Mouse (Mus musculus): Measurements from ENCODE around the gene Ms4a4a. TPM values are rescaled to one million over a fixed set of nuclear protein-coding genes. Genes with fewer than 3 reads are reported as not detected.

Ms4a4a gene
- 3.3 and 4.2 TPM in 2 replicates for polyA plus RNA-seq (2015; fragmentation: Nextera tagmentation; extraction: Ambion mirVana)

- Histone ChIP-seq H3K9me3 (replicated peaks) (no peaks in the 10 kb centered on the region), H3K4me2 (no peak within 1 kb of the TSS), H3K4me3 (replicated peaks) (no peak within 1 kb of the TSS), H3K27ac (replicated peaks) (no peak within 1 kb of the TSS), H3K27me3 (replicated peaks) (no peaks in the 10 kb centered on the region), H3K9ac (replicated peaks) (no peak within 1 kb of the TSS), H3K36me3 (no peaks in the 10 kb centered on the region), H3K4me1 (no peaks in the 10 kb centered on the region)
- no peak for ATAC-seq (ENCODE audit: low FRiP score)
- 82% methylated on average over 2 of the region's 2 CpGs for WGBS
Observed at GRCm38 (mm10) chr19:11375273-11375672, at the start of gene Ms4a4a. Gene Ms4a4a (plus strand): TSS chr19:11375523.

DNA sequence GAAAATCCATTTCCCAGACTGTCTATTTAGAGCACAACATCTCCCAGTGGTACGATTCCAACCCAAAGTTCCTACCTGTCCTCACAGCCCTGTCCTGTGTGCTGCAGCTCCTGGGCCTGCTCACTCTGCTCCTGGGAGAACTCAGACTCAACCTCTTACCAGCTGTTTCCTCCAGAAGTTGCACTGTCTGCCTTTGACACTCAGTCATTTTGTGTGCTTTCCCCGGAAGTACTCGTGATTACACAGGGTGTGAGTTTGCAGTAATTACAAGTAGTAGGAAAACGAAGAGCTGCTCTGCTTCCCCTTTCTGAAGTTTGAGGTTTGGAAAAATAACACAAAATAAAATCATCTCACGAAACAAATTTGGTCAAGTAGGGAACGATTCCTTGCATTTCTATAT, 39.4 kb upstream of the Ms4a4a start, which contains the start of gene Ms4a7:
Gene Ms4a7 (minus strand): TSS at position 215 of the 400 bp plus-strand sequence.
- H3K36me3 ChIP-seq = no peaks in the 10 kb centered on the region
- no peak within 1 kb of the TSS for H3K4me3 ChIP-seq (replicated peaks)
- H3K27me3 ChIP-seq (replicated peaks) = no peaks in the 10 kb centered on the region
- H3K4me1 ChIP-seq = no peaks in the 10 kb centered on the region
- no peak for ATAC-seq (ENCODE audit: low FRiP score)
- no peak within 1 kb of the TSS for H3K4me2 ChIP-seq
- H3K27ac ChIP-seq (replicated peaks) = no peak within 1 kb of the TSS
- WGBS = 90% methylated on average over 6 of the region's 6 CpGs
- H3K9ac ChIP-seq (replicated peaks) = no peak within 1 kb of the TSS
- H3K9me3 ChIP-seq (replicated peaks) = no peaks in the 10 kb centered on the region

DNA sequence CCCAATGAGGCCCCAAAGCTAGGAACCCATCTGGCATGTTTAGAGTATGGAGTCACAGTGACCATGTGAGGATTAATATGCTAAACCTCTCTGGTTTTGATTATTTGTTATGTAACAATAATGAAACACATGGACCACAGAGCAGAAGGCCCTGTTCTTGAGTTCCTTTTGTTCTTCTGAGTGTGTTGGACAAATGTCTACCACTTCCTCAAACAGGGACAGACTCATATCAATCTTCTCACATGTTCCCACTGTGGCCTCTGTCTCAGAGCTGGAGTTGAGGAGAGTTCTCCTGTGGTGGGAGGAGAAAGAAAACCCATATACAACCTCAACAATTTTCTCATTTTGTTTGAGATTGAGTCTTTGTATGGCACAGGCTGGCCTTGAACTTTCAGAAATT, 32.2 kb upstream of the Ms4a4a start:
- H3K36me3 ChIP-seq = no peaks in the 10 kb centered on the region

GRCm38 (mm10) chr19:11343992-11344391, 31.3 kb upstream of the Ms4a4a start:
- Histone ChIP-seq H3K4me3 (replicated peaks) (no peak overlapping the region), H3K27ac (replicated peaks) (no peak overlapping the region), H3K9me3 (replicated peaks) (no peaks in the 10 kb centered on the region), H3K36me3 (no peaks in the 10 kb centered on the region), H3K27me3 (replicated peaks) (no peaks in the 10 kb centered on the region), H3K4me1 (no peaks in the 10 kb centered on the region), H3K4me2 (no peak overlapping the region), H3K9ac (replicated peaks) (no peak overlapping the region)
- ATAC-seq (ENCODE audit: low FRiP score) = no peak

More for the DNA sequence above, 32.2 kb upstream of the Ms4a4a start:
- Histone ChIP-seq H3K9ac (replicated peaks) (no peak overlapping the region), H3K4me2 (no peak overlapping the region), H3K9me3 (replicated peaks) (no peaks in the 10 kb centered on the region), H3K27ac (replicated peaks) (no peak overlapping the region), H3K27me3 (replicated peaks) (no peaks in the 10 kb centered on the region), H3K4me1 (no peaks in the 10 kb centered on the region), H3K4me3 (replicated peaks) (no peak overlapping the region)
- no peak for ATAC-seq (ENCODE audit: low FRiP score)

DNA sequence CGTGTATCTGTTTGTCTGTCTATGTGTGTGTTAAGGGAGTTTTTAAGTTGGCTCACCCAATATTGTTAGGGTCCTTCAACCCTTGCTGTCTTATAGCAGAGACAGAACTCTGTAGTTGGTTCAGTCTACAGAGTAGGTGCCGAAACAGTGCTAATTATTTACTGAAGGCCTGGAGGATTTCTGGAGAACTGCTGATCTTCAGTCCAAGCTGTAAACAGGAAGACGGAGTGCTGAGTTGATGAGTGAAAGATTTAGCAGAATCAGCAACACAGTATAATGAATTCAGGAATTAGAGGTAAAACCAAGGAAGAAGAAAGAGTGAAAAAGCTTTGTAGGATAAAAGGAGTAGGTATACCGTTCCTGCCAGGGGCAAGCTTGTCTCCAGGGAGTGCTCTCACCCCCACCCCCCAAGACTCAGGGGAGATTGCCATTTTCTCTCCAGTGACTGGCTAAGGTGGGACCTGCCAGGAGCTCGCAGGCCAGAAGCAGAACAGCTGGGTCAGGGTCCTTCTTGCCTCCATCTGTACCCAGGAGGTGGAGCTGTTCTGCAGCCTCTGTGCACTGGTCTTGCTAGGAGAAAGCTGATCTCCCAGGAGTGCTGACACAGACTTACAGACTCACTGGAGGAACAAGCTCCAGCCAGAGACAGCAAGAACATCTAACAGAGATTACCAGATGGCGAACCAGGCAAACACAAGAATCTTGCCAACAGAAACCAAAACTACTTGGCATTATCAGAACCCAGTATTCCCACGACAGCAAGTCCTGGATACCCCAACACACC, 25.4 kb upstream of the Ms4a4a start:
- ATAC-seq (ENCODE audit: low FRiP score) = no peak
- no peak overlapping the region for H3K4me3 ChIP-seq (replicated peaks)
- no peak overlapping the region for H3K9ac ChIP-seq (replicated peaks)
- H3K4me1 ChIP-seq = no peaks in the 10 kb centered on the region
- H3K4me2 ChIP-seq = no peak overlapping the region
- H3K36me3 ChIP-seq = no peaks in the 10 kb centered on the region
- H3K9me3 ChIP-seq (replicated peaks) = no peaks in the 10 kb centered on the region
- no peak overlapping the region for H3K27ac ChIP-seq (replicated peaks)
- WGBS = 64% methylated on average over 7 of the region's 7 CpGs
- H3K27me3 ChIP-seq (replicated peaks) = no peaks in the 10 kb centered on the region

DNA sequence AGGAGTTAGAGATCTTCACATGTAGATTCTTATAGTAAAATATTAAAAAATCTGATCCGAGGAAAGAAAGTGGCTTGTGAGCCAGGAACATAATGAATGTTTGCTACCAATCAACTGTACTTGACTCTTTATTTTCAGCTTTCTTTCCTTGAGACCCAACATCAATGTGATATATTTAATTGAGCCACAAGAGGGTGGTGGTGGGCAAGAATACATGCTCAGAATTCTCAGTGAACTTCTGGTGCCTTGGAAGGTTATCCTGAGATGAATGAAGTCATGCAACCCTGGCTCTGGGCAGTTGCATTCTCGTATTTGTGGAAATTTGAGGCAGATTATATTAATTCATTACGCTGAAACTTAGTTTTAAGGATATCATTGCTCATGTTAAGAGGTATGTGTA, 23.4 kb upstream of the Ms4a4a start:
- no peaks in the 10 kb centered on the region for H3K36me3 ChIP-seq

GRCm38 (mm10) chr19:11355730-11356129, 19.6 kb upstream of the Ms4a4a start:
- no peaks in the 10 kb centered on the region for H3K4me1 ChIP-seq
- H3K27me3 ChIP-seq (replicated peaks) = no peaks in the 10 kb centered on the region
- no peaks in the 10 kb centered on the region for H3K9me3 ChIP-seq (replicated peaks)
- WGBS = 82% methylated on average over 7 of the region's 7 CpGs
- H3K4me2 ChIP-seq = no peak overlapping the region
- H3K4me3 ChIP-seq (replicated peaks) = no peak overlapping the region
- no peak overlapping the region for H3K9ac ChIP-seq (replicated peaks)
- H3K27ac ChIP-seq (replicated peaks) = no peak overlapping the region
- H3K36me3 ChIP-seq = no peaks in the 10 kb centered on the region
- no peak for ATAC-seq (ENCODE audit: low FRiP score)

More for the DNA sequence above, 23.4 kb upstream of the Ms4a4a start:
- WGBS = 55% methylated on average over 3 of the region's 3 CpGs
- H3K4me1 ChIP-seq = no peaks in the 10 kb centered on the region
- H3K9me3 ChIP-seq (replicated peaks) = no peaks in the 10 kb centered on the region
- no peak overlapping the region for H3K4me2 ChIP-seq
- no peak for ATAC-seq (ENCODE audit: low FRiP score)
- no peaks in the 10 kb centered on the region for H3K27me3 ChIP-seq (replicated peaks)
- H3K4me3 ChIP-seq (replicated peaks) = no peak overlapping the region
- H3K27ac ChIP-seq (replicated peaks) = no peak overlapping the region
- H3K9ac ChIP-seq (replicated peaks) = no peak overlapping the region

DNA sequence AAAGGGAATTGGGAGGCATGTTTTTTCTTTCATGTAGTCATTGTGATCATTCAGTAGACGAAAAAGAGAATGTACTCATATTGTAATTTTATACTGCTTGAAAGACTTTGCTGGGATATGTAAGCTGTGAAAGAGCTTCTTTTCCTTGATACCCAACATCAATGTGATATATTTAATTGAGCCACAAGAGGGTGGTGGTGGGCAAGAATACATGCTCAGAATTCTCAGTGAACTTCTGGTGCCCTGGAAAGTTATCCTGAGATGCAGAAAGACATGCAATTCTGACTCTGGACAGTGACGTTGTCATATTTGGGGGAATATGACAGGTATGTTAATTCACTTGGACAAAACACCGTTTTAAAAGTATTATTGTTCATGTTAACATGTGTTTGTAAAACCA, 15.2 kb upstream of the Ms4a4a start:
- 63% methylated on average over 3 of the region's 3 CpGs for WGBS
- Histone ChIP-seq H3K27me3 (replicated peaks) (no peaks in the 10 kb centered on the region), H3K4me1 (no peaks in the 10 kb centered on the region)

DNA sequence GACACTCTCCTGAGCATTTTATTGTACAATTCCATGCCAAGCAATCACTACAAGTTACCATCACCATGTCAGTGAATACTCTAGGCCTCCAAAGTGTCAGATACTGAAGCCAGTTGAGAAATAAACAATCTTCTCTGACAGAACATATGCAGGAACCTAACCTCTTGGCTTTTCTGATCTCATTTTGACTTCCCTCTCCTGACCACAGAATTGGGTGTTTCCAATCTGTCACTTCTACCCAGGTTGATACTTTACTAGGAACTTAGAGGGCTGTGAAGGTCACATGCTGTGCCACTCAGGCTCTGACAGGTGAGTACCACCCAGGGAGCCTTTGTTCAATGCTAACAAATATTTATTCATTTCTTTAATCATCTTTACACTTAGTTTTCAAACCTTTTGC, 13.3 kb upstream of the Ms4a4a start:
- Histone ChIP-seq H3K36me3 (no peaks in the 10 kb centered on the region), H3K4me3 (replicated peaks) (no peak overlapping the region), H3K4me2 (no peak overlapping the region), H3K27me3 (replicated peaks) (no peaks in the 10 kb centered on the region), H3K27ac (replicated peaks) (no peak overlapping the region), H3K9ac (replicated peaks) (no peak overlapping the region), H3K4me1 (no peaks in the 10 kb centered on the region), H3K9me3 (replicated peaks) (no peaks in the 10 kb centered on the region)
- no peak for ATAC-seq (ENCODE audit: low FRiP score)

More for the DNA sequence above, 15.2 kb upstream of the Ms4a4a start:
- Histone ChIP-seq H3K36me3 (no peaks in the 10 kb centered on the region), H3K9me3 (replicated peaks) (no peaks in the 10 kb centered on the region), H3K4me2 (no peak overlapping the region), H3K9ac (replicated peaks) (no peak overlapping the region), H3K27ac (replicated peaks) (no peak overlapping the region), H3K4me3 (replicated peaks) (no peak overlapping the region)
- no peak for ATAC-seq (ENCODE audit: low FRiP score)

DNA sequence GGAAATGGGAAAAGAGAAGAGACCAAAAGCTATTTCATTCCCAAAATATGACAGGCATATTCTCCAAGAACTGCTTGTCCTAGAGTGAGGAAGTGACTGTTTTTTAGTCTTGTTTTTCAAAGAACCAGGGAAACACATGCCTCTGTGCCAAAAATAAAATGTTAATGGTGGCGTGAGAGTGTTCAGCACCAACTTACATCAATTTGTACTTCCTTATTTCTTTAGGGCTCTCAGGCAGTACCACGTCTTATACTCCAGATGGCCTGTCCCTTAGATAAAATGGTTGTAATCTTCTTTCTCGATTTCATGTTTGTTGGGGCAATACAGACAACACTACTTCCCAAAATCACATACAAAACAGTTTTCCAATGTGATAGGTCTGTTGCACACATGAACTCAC, 7.0 kb upstream of the Ms4a4a start:
- H3K27ac ChIP-seq (replicated peaks) = no peak overlapping the region
- no peak overlapping the region for H3K4me3 ChIP-seq (replicated peaks)
- 86% methylated on average over 3 of the region's 3 CpGs for WGBS
- H3K27me3 ChIP-seq (replicated peaks) = no peaks in the 10 kb centered on the region
- no peaks in the 10 kb centered on the region for H3K36me3 ChIP-seq
- no peak overlapping the region for H3K9ac ChIP-seq (replicated peaks)
- no peaks in the 10 kb centered on the region for H3K9me3 ChIP-seq (replicated peaks)
- no peaks in the 10 kb centered on the region for H3K4me1 ChIP-seq
- no peak overlapping the region for H3K4me2 ChIP-seq
- ATAC-seq (ENCODE audit: low FRiP score) = no peak

DNA sequence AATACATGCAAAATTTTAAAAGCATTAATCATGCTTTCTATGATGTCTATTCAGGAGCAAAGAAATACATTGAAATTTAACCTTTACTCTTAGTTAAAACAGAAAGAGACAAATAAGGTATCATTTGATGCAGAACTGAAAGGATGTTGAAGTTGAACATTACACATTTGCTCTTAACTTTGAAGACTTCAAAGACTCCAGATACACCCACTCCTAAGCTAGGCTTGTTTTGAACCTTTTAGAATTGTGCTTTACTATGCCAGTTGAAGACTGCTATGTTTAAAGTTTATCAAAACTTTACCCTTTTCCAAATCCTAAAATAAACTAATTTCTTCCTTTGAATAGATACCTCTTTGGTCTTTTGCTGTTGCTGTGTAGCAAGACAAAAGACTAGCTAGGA, 4.1 kb upstream of the Ms4a4a start:
- Histone ChIP-seq H3K27ac (replicated peaks) (no peak overlapping the region), H3K4me1 (no peaks in the 10 kb centered on the region), H3K4me3 (replicated peaks) (no peak overlapping the region), H3K36me3 (no peaks in the 10 kb centered on the region), H3K27me3 (replicated peaks) (no peaks in the 10 kb centered on the region), H3K9ac (replicated peaks) (no peak overlapping the region), H3K9me3 (replicated peaks) (no peaks in the 10 kb centered on the region), H3K4me2 (no peak overlapping the region)
- ATAC-seq (ENCODE audit: low FRiP score) = no peak

GRCm38 (mm10) chr19:11376399-11376798, 1.1 kb downstream of the Ms4a4a start:
- no peak overlapping the region for H3K27ac ChIP-seq (replicated peaks)
- H3K4me3 ChIP-seq (replicated peaks) = no peak overlapping the region
- H3K4me1 ChIP-seq = no peaks in the 10 kb centered on the region
- no peaks in the 10 kb centered on the region for H3K27me3 ChIP-seq (replicated peaks)
- whole genome bisulfite sequencing = 81% methylated on average over 2 of the region's 2 CpGs
- no peak for ATAC-seq (ENCODE audit: low FRiP score)
- H3K36me3 ChIP-seq = no peaks in the 10 kb centered on the region
- no peak overlapping the region for H3K9ac ChIP-seq (replicated peaks)
- H3K4me2 ChIP-seq = no peak overlapping the region
- H3K9me3 ChIP-seq (replicated peaks) = no peaks in the 10 kb centered on the region
